Mouse (Mus musculus): ENCODE data around the gene Adat1. TPM values are rescaled to one million over a fixed set of nuclear protein-coding genes. Genes with fewer than 3 reads are reported as not detected.

The Adat1 gene
- 12.6 and 13.9 TPM in 2 replicates for polyA plus RNA-seq (2014; fragmentation: Nextera tagmentation; extraction: Ambion mirVana)

- peak; percentile 94 for DNase-seq (ENCODE audit: low spot score)
- peaks cover 14% of the 10 kb centered on the region for H3K36me3 ChIP-seq (ENCODE audit: control insufficient read depth, insufficient read depth, low read length)
- no peak within 1 kb of the TSS for H3K27ac ChIP-seq (replicated peaks; ENCODE audit: low read depth, low read length)
- 4% methylated on average over 33 of the region's 33 CpGs for WGBS
- no peaks in the 10 kb centered on the region for H3K4me1 ChIP-seq (ENCODE audit: control insufficient read depth, insufficient read depth, low read length)
- peak; percentile 92 for ATAC-seq (ENCODE audit: insufficient number of reproducible peaks, low FRiP score, low TSS enrichment, low read depth)
- H3K27me3 ChIP-seq (ENCODE audit: control insufficient read depth, insufficient read depth, low read length): no peaks in the 10 kb centered on the region
- H3K4me3 ChIP-seq (ENCODE audit: low read depth, low read length): peak within 1 kb of the TSS; percentile 82
- H3K4me2 ChIP-seq (ENCODE audit: low read depth, severe bottlenecking): peak within 1 kb of the TSS; percentile 51
- peak within 1 kb of the TSS; percentile 78 for H3K9ac ChIP-seq (ENCODE audit: low read length)
- no peaks in the 10 kb centered on the region for H3K9me3 ChIP-seq (ENCODE audit: control insufficient read depth, low read length)
Measured at GRCm38 (mm10) chr8:111992013-111992702, at the start of gene Adat1. TSS of gene Adat1 (minus strand) at chr8:111992302.

- Histone ChIP-seq H3K36me3 (ENCODE audit: control insufficient read depth, insufficient read depth, low read length) (no peaks in the 10 kb centered on the region), H3K9ac (ENCODE audit: low read length) (no peak overlapping the region), H3K27me3 (ENCODE audit: control insufficient read depth, insufficient read depth, low read length) (no peaks in the 10 kb centered on the region), H3K4me2 (ENCODE audit: low read depth, severe bottlenecking) (no peak overlapping the region), H3K27ac (replicated peaks; ENCODE audit: low read depth, low read length) (no peak overlapping the region), H3K9me3 (ENCODE audit: control insufficient read depth, low read length) (no peaks in the 10 kb centered on the region), H3K4me1 (ENCODE audit: control insufficient read depth, insufficient read depth, low read length) (no peaks in the 10 kb centered on the region), H3K4me3 (ENCODE audit: low read depth, low read length) (no peak overlapping the region)
- WGBS: 77% methylated on average over 18 of the region's 18 CpGs
- DNase-seq (ENCODE audit: low spot score): no peak
- no peak for ATAC-seq (ENCODE audit: insufficient number of reproducible peaks, low FRiP score, low TSS enrichment, low read depth)
Measured at GRCm38 (mm10) chr8:112037521-112037920, 45.4 kb upstream of the Adat1 start.

GRCm38 (mm10) chr8:112034603-112035002 is 42.5 kb upstream of the Adat1 start:
- 8% methylated on average over 8 of the region's 8 CpGs for WGBS

GRCm38 (mm10) chr8:112033071-112033470 is 41.0 kb upstream of the Adat1 start:
- H3K4me3 ChIP-seq (ENCODE audit: low read depth, low read length): no peak overlapping the region
- 60% methylated on average over 7 of the region's 7 CpGs for WGBS
- no peak overlapping the region for H3K9ac ChIP-seq (ENCODE audit: low read length)

More at GRCm38 (mm10) chr8:112034603-112035002, 42.5 kb upstream of the Adat1 start:
- Histone ChIP-seq H3K4me2 (ENCODE audit: low read depth, severe bottlenecking) (no peak overlapping the region), H3K9me3 (ENCODE audit: control insufficient read depth, low read length) (no peaks in the 10 kb centered on the region), H3K27me3 (ENCODE audit: control insufficient read depth, insufficient read depth, low read length) (no peaks in the 10 kb centered on the region), H3K9ac (ENCODE audit: low read length) (no peak overlapping the region), H3K4me3 (ENCODE audit: low read depth, low read length) (no peak overlapping the region), H3K4me1 (ENCODE audit: control insufficient read depth, insufficient read depth, low read length) (no peaks in the 10 kb centered on the region), H3K36me3 (ENCODE audit: control insufficient read depth, insufficient read depth, low read length) (no peaks in the 10 kb centered on the region), H3K27ac (replicated peaks; ENCODE audit: low read depth, low read length) (no peak overlapping the region)
- ATAC-seq (ENCODE audit: insufficient number of reproducible peaks, low FRiP score, low TSS enrichment, low read depth): peak; percentile 67; the same call in 1 of the 2 replicates
- peak; percentile 75 for DNase-seq (ENCODE audit: low spot score)

GRCm38 (mm10) chr8:112030663-112031062 is 38.6 kb upstream of the Adat1 start:
- Histone ChIP-seq H3K27me3 (ENCODE audit: control insufficient read depth, insufficient read depth, low read length) (no peaks in the 10 kb centered on the region), H3K9me3 (ENCODE audit: control insufficient read depth, low read length) (no peaks in the 10 kb centered on the region), H3K36me3 (ENCODE audit: control insufficient read depth, insufficient read depth, low read length) (no peaks in the 10 kb centered on the region), H3K4me3 (ENCODE audit: low read depth, low read length) (no peak overlapping the region), H3K9ac (ENCODE audit: low read length) (no peak overlapping the region), H3K27ac (replicated peaks; ENCODE audit: low read depth, low read length) (no peak overlapping the region), H3K4me1 (ENCODE audit: control insufficient read depth, insufficient read depth, low read length) (0 out of 2 replicates have a peak, but pooled peaks cover 2% of the 10 kb centered on the region), H3K4me2 (ENCODE audit: low read depth, severe bottlenecking) (no peak overlapping the region)
- WGBS: 60% methylated on average over 6 of the region's 6 CpGs
- no peak for ATAC-seq (ENCODE audit: insufficient number of reproducible peaks, low FRiP score, low TSS enrichment, low read depth)
- no peak for DNase-seq (ENCODE audit: low spot score)

More at GRCm38 (mm10) chr8:112033071-112033470, 41.0 kb upstream of the Adat1 start:
- Histone ChIP-seq H3K9me3 (ENCODE audit: control insufficient read depth, low read length) (no peaks in the 10 kb centered on the region), H3K36me3 (ENCODE audit: control insufficient read depth, insufficient read depth, low read length) (no peaks in the 10 kb centered on the region), H3K27ac (replicated peaks; ENCODE audit: low read depth, low read length) (no peak overlapping the region), H3K4me2 (ENCODE audit: low read depth, severe bottlenecking) (no peak overlapping the region), H3K4me1 (ENCODE audit: control insufficient read depth, insufficient read depth, low read length) (no peaks in the 10 kb centered on the region), H3K27me3 (ENCODE audit: control insufficient read depth, insufficient read depth, low read length) (no peaks in the 10 kb centered on the region)
- no peak for ATAC-seq (ENCODE audit: insufficient number of reproducible peaks, low FRiP score, low TSS enrichment, low read depth)
- no peak for DNase-seq (ENCODE audit: low spot score)

- Histone ChIP-seq H3K4me3 (ENCODE audit: low read depth, low read length) (no peak overlapping the region), H3K9ac (ENCODE audit: low read length) (no peak overlapping the region), H3K4me1 (ENCODE audit: control insufficient read depth, insufficient read depth, low read length) (0 out of 2 replicates have a peak, but pooled peaks cover 2% of the 10 kb centered on the region), H3K4me2 (ENCODE audit: low read depth, severe bottlenecking) (no peak overlapping the region), H3K27ac (replicated peaks; ENCODE audit: low read depth, low read length) (no peak overlapping the region), H3K36me3 (ENCODE audit: control insufficient read depth, insufficient read depth, low read length) (no peaks in the 10 kb centered on the region), H3K9me3 (ENCODE audit: control insufficient read depth, low read length) (no peaks in the 10 kb centered on the region), H3K27me3 (ENCODE audit: control insufficient read depth, insufficient read depth, low read length) (no peaks in the 10 kb centered on the region)
- no peak for DNase-seq (ENCODE audit: low spot score)
- ATAC-seq (ENCODE audit: insufficient number of reproducible peaks, low FRiP score, low TSS enrichment, low read depth): no peak
- 90% methylated on average over 7 of the region's 7 CpGs for WGBS
Measured at GRCm38 (mm10) chr8:112029455-112029854, 37.4 kb upstream of the Adat1 start.

- Histone ChIP-seq H3K9me3 (ENCODE audit: control insufficient read depth, low read length) (no peaks in the 10 kb centered on the region), H3K36me3 (ENCODE audit: control insufficient read depth, insufficient read depth, low read length) (no peaks in the 10 kb centered on the region; the same call in 1 of the 2 replicates), H3K4me3 (ENCODE audit: low read depth, low read length) (no peak within 1 kb of the TSS), H3K4me1 (ENCODE audit: control insufficient read depth, insufficient read depth, low read length) (peaks cover 12% of the 10 kb centered on the region), H3K4me2 (ENCODE audit: low read depth, severe bottlenecking) (no peak within 1 kb of the TSS), H3K27me3 (ENCODE audit: control insufficient read depth, insufficient read depth, low read length) (no peaks in the 10 kb centered on the region), H3K27ac (replicated peaks; ENCODE audit: low read depth, low read length) (no peak within 1 kb of the TSS), H3K9ac (ENCODE audit: low read length) (no peak within 1 kb of the TSS)
- WGBS: 95% methylated on average over 11 of the region's 11 CpGs
- no peak for ATAC-seq (ENCODE audit: insufficient number of reproducible peaks, low FRiP score, low TSS enrichment, low read depth)
- DNase-seq (ENCODE audit: low spot score): no peak
Measured at GRCm38 (mm10) chr8:112014936-112015335, 22.8 kb upstream of the Adat1 start, which contains the start of gene Gm6793. TSS of gene Gm6793 (minus strand) at chr8:112015036.

GRCm38 (mm10) chr8:112011816-112012242 is 19.7 kb upstream of the Adat1 start:
- ATAC-seq (ENCODE audit: insufficient number of reproducible peaks, low FRiP score, low TSS enrichment, low read depth) (peak; percentile 49), DNase-seq (ENCODE audit: low spot score) (no peak)
- no peaks in the 10 kb centered on the region for H3K27me3 ChIP-seq (ENCODE audit: control insufficient read depth, insufficient read depth, low read length)
- peak overlapping the region; percentile 68 for H3K9ac ChIP-seq (ENCODE audit: low read length)
- peaks cover 12% of the 10 kb centered on the region for H3K4me1 ChIP-seq (ENCODE audit: control insufficient read depth, insufficient read depth, low read length)
- peak overlapping the region; percentile 75 for H3K4me3 ChIP-seq (ENCODE audit: low read depth, low read length)
- WGBS: under 1% methylated on average over 40 of the region's 40 CpGs
- peak overlapping the region; percentile 92 for H3K4me2 ChIP-seq (ENCODE audit: low read depth, severe bottlenecking)
- H3K9me3 ChIP-seq (ENCODE audit: control insufficient read depth, low read length): no peaks in the 10 kb centered on the region
- no peaks in the 10 kb centered on the region for H3K36me3 ChIP-seq (ENCODE audit: control insufficient read depth, insufficient read depth, low read length)
- no peak overlapping the region for H3K27ac ChIP-seq (replicated peaks; ENCODE audit: low read depth, low read length)
